Mouse (Mus musculus) kidney, adult 2 months (tissue): ENCODE results near the gene Nlgn1.

Experiments used
- CTCF ChIP-seq: fragments of 200-500 bp; conservative IDR thresholded peaks from 2 replicates; pipeline ENCODE4 v1.5.1; 2011; ENCODE audit warnings: low read depth, mild to moderate bottlenecking, control low read depth, low read length, moderate library complexity, mixed read lengths; ENCODE audit not compliant: insufficient read depth, insufficient read length
- POLR2A ChIP-seq: fragments of 200-500 bp; IDR thresholded peaks from one replicate; pipeline ENCODE4 v1.6.1; 2011; ENCODE audit warnings: low read depth, low read length, control low read depth

- TF ChIP-seq CTCF (no peak), POLR2A (no peak)
Observed at GRCm38 (mm10) chr3:26152510-26153035, 179.7 kb downstream of the Nlgn1 start.
